In the genomic region with DNA sequence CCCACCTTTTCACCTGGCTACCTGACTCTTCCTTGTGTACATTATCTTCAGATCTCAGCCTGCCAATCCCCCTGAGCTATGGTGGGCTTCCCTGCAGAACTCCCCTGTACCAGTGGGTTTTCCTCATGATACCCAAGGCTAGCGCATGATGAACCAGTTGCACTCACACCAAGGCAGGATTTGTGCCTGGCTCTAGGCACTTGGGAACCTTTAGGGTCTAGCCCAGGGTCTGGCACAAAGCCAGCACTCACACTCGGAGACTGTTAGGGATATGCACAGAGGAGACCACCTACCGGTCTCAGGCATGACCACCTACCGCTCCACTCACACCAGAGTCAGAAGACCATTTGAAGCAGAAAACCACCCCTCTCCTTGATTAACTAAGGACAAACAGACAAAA, we compare ENCODE assay signal across 20 mouse cellular contexts. TPM values are rescaled to one million over a fixed set of nuclear protein-coding genes. Genes with fewer than 3 reads are reported as not detected.
DNase-seq lines count a peak whose midpoint lies in the region; ATAC-seq and TF ChIP-seq lines count a peak whose summit lies in the region.
"Had no signal": no experiment of that assay in that cellular context is flagged by ENCODE, and none has a peak within 500 bp of the region (broad histone marks: within the 10 kb centered on the region; RNA-seq: fewer than 3 reads in every experiment).

No protein-coding gene starts in this region.

- H3K27ac ChIP-seq in embryonic facial prominence, embryonic 13.5 days, result peak overlapping the region; percentile 71
- no peak overlapping the region for H3K27ac ChIP-seq in embryonic facial prominence, embryonic 10.5 days (replicated peaks)
- H3K27ac ChIP-seq in hindbrain, postnatal 0 days, result 0 out of 2 replicates have a peak overlapping the region, but pooled peaks have one; percentile 6
- H3K27ac ChIP-seq in hindbrain, embryonic 13.5 days, result no peak overlapping the region
- H3K27ac ChIP-seq in lung, embryonic 16.5 days (ENCODE audit: low read length), result peak overlapping the region; percentile 94
- H3K27ac ChIP-seq in small intestine, adult 2 months (ENCODE audit: insufficient read depth, low read depth, low read length), result 0 out of 2 replicates have a peak overlapping the region, but pooled peaks have one; percentile 22
- H3K27ac ChIP-seq: kidney, postnatal 0 days; midbrain, embryonic 10.5 days had no signal

- no peak for ATAC-seq in embryonic facial prominence, embryonic 13.5 days (ENCODE audit: insufficient number of reproducible peaks, insufficient read depth, low FRiP score, low TSS enrichment, low read depth)
- ATAC-seq in hindbrain, postnatal 0 days, result no peak
- ATAC-seq in hindbrain, embryonic 13.5 days (ENCODE audit: low FRiP score), result no peak
- no peak for ATAC-seq in lung, embryonic 16.5 days (ENCODE audit: low read depth)
- ATAC-seq: forebrain, embryonic 16.5 days had no signal

- no peak for TF ChIP-seq CTCF in hindbrain, postnatal 0 days (IDR thresholded peaks at IDR 0.05; ENCODE audit: low read depth)
- TF ChIP-seq CTCF in small intestine, adult 2 months (IDR thresholded peaks at IDR 0.05; ENCODE audit: extremely low read depth, insufficient read length, insufficient replicate concordance, low read depth, low read length), result no peak

- no peaks in the 10 kb centered on the region for H3K36me3 ChIP-seq in embryonic facial prominence, embryonic 13.5 days
- no peaks in the 10 kb centered on the region for H3K36me3 ChIP-seq in embryonic facial prominence, embryonic 10.5 days (replicated peaks)
- no peaks in the 10 kb centered on the region for H3K36me3 ChIP-seq in hindbrain, postnatal 0 days (ENCODE audit: insufficient read depth, low read length)
- H3K36me3 ChIP-seq in hindbrain, embryonic 13.5 days, result no peaks in the 10 kb centered on the region
- no peaks in the 10 kb centered on the region for H3K36me3 ChIP-seq in lung, embryonic 16.5 days (ENCODE audit: control insufficient read depth, insufficient read depth, low read length)
- H3K36me3 ChIP-seq in small intestine, adult 2 months (ENCODE audit: control insufficient read depth, insufficient read depth, low read length), result no peaks in the 10 kb centered on the region
- H3K36me3 ChIP-seq: midbrain, embryonic 10.5 days had no signal

- 74% methylated on average over 4 of the region's 4 CpGs for WGBS in embryonic facial prominence, embryonic 13.5 days
- WGBS in embryonic facial prominence, embryonic 10.5 days, result 78% methylated on average over 4 of the region's 4 CpGs
- 61% methylated on average over 4 of the region's 4 CpGs for WGBS in hindbrain, postnatal 0 days
- WGBS in hindbrain, embryonic 13.5 days, result 67% methylated on average over 4 of the region's 4 CpGs
- WGBS in lung, embryonic 16.5 days, result 49% methylated on average over 4 of the region's 4 CpGs
- WGBS in small intestine, adult 2 months, result 78% methylated on average over 4 of the region's 4 CpGs

- no peaks in the 10 kb centered on the region for H3K9me3 ChIP-seq in embryonic facial prominence, embryonic 13.5 days
- no peaks in the 10 kb centered on the region for H3K9me3 ChIP-seq in embryonic facial prominence, embryonic 10.5 days
- no peaks in the 10 kb centered on the region for H3K9me3 ChIP-seq in hindbrain, postnatal 0 days (ENCODE audit: low read length)
- H3K9me3 ChIP-seq in hindbrain, embryonic 13.5 days, result 0 out of 2 replicates have a peak, but pooled peaks cover 2% of the 10 kb centered on the region
- H3K9me3 ChIP-seq in lung, embryonic 16.5 days (ENCODE audit: control insufficient read depth, low read length), result no peaks in the 10 kb centered on the region

- no peaks in the 10 kb centered on the region for H3K27me3 ChIP-seq in embryonic facial prominence, embryonic 13.5 days
- H3K27me3 ChIP-seq in embryonic facial prominence, embryonic 10.5 days (replicated peaks; ENCODE audit: low read depth, poor library complexity, severe bottlenecking), result no peaks in the 10 kb centered on the region
- no peaks in the 10 kb centered on the region for H3K27me3 ChIP-seq in hindbrain, postnatal 0 days (ENCODE audit: insufficient read depth, low read length)
- no peaks in the 10 kb centered on the region for H3K27me3 ChIP-seq in hindbrain, embryonic 13.5 days
- no peaks in the 10 kb centered on the region for H3K27me3 ChIP-seq in lung, embryonic 16.5 days (ENCODE audit: control insufficient read depth, insufficient read depth, low read depth, low read length)
- H3K27me3 ChIP-seq in small intestine, adult 2 months (ENCODE audit: control insufficient read depth, insufficient read depth, low read length), result no peaks in the 10 kb centered on the region

- TF ChIP-seq POLR2A in small intestine, adult 2 months (IDR thresholded peaks at IDR 0.05; ENCODE audit: low read depth, low read length), result no peak

- H3K4me3 ChIP-seq in embryonic facial prominence, embryonic 13.5 days, result no peak overlapping the region
- H3K4me3 ChIP-seq in embryonic facial prominence, embryonic 10.5 days, result no peak overlapping the region
- no peak overlapping the region for H3K4me3 ChIP-seq in hindbrain, postnatal 0 days (ENCODE audit: low read length)
- no peak overlapping the region for H3K4me3 ChIP-seq in hindbrain, embryonic 13.5 days
- no peak overlapping the region for H3K4me3 ChIP-seq in lung, embryonic 16.5 days (ENCODE audit: low read length)
- H3K4me3 ChIP-seq in small intestine, adult 2 months (ENCODE audit: low read depth, low read length), result no peak overlapping the region
- H3K4me3 ChIP-seq: midbrain, embryonic 10.5 days had no signal

- no peak for DNase-seq in embryonic facial prominence, embryonic 10.5 days (ENCODE audit: low spot score)
- no peak for DNase-seq in hindbrain, postnatal 0 days (ENCODE audit: low spot score)
- DNase-seq in lung, postnatal 25 days (ENCODE audit: low spot score), result no peak
- DNase-seq in testis, postnatal 10 days (ENCODE audit: low spot score), result no peak
- DNase-seq: cerebellum, postnatal 14 days; gastrocnemius, postnatal 10 days; kidney, adult 11 months; lung, postnatal 36 days; right cerebral cortex, postnatal 14 days; thymus, adult 18-20 months had no signal

- H3K4me1 ChIP-seq in embryonic facial prominence, embryonic 13.5 days, result peaks cover 41% of the 10 kb centered on the region
- peaks cover 27% of the 10 kb centered on the region for H3K4me1 ChIP-seq in embryonic facial prominence, embryonic 10.5 days
- peaks cover 13% of the 10 kb centered on the region; the same call in 1 of the 2 replicates for H3K4me1 ChIP-seq in hindbrain, postnatal 0 days (ENCODE audit: insufficient read depth, low read length)
- H3K4me1 ChIP-seq in hindbrain, embryonic 13.5 days (replicated peaks), result peaks cover 12% of the 10 kb centered on the region
- H3K4me1 ChIP-seq in lung, embryonic 16.5 days (replicated peaks; ENCODE audit: control insufficient read depth, insufficient read depth, low read length), result peaks cover 49% of the 10 kb centered on the region
- peaks cover 23% of the 10 kb centered on the region; the same call in 1 of the 2 replicates for H3K4me1 ChIP-seq in small intestine, adult 2 months (ENCODE audit: control insufficient read depth, insufficient read depth, insufficient read length, low read length)

- H3K4me2 ChIP-seq in embryonic facial prominence, embryonic 13.5 days, result no peak overlapping the region
- H3K4me2 ChIP-seq in hindbrain, postnatal 0 days (ENCODE audit: low read depth, low read length), result no peak overlapping the region
- no peak overlapping the region for H3K4me2 ChIP-seq in hindbrain, embryonic 13.5 days
- 0 out of 2 replicates have a peak overlapping the region, but pooled peaks have one; percentile 3 for H3K4me2 ChIP-seq in lung, embryonic 16.5 days (ENCODE audit: low read depth, low read length)
- H3K4me2 ChIP-seq: heart, embryonic 11.5 days; liver, embryonic 11.5 days had no signal

- no peak overlapping the region for H3K9ac ChIP-seq in embryonic facial prominence, embryonic 13.5 days
- no peak overlapping the region for H3K9ac ChIP-seq in hindbrain, postnatal 0 days (replicated peaks; ENCODE audit: low read length)
- H3K9ac ChIP-seq in hindbrain, embryonic 13.5 days, result no peak overlapping the region
- peak overlapping the region; percentile 33; the same call in 1 of the 2 replicates for H3K9ac ChIP-seq in lung, embryonic 16.5 days (ENCODE audit: low read length)

RNA-seq across cellular contexts. Expression of gene Ppp1r3c, which starts 35.5 kb away (rescaled TPM):
- 9.3 and 9.9 TPM in 2 replicates for polyA plus RNA-seq in embryonic facial prominence, embryonic 13.5 days (2015; fragmentation: Nextera tagmentation; extraction: Ambion mirVana)
- 1.8 and 2.2 TPM in 2 replicates for polyA plus RNA-seq in embryonic facial prominence, embryonic 10.5 days (2016; fragmentation: Nextera tagmentation; extraction: Ambion mirVana)
- 27.2 and 33.6 TPM in 2 replicates for total RNA-seq in hindbrain, postnatal 0 days (2014; rRNA removed)
- polyA plus RNA-seq in hindbrain, postnatal 0 days (2015; fragmentation: Nextera tagmentation; extraction: Ambion mirVana), result 12.9 and 14.8 TPM in 2 replicates
- polyA plus RNA-seq in hindbrain, embryonic 13.5 days (2015; fragmentation: Nextera tagmentation; extraction: Ambion mirVana), result 16.1 and 17.0 TPM in 2 replicates
- polyA plus RNA-seq in lung, embryonic 16.5 days (2015; fragmentation: Nextera tagmentation; extraction: Ambion mirVana), result 97.2 and 105 TPM in 2 replicates
- 0.55 and 0.75 TPM in 2 replicates for polyA plus RNA-seq in small intestine, adult 2 months (2012; rRNA removed)
- total RNA-seq: MEL had no signal

Comparison
In these comparisons a context has a peak if more than half of its experiments do, and no peak if none do; other contexts are left out.
1. H3K27ac ChIP-seq: peak in embryonic facial prominence, embryonic 13.5 days (single experiment), hindbrain, postnatal 0 days (single experiment), lung, embryonic 16.5 days (single experiment) and small intestine, adult 2 months (single experiment); none in embryonic facial prominence, embryonic 10.5 days (single experiment) and hindbrain, embryonic 13.5 days (single experiment).